Mouse (Mus musculus): ENCODE measurements at regions not wholly inside any gene's neighbourhood (a gene's known extent, or its start where the extent isn't known, plus 50 kb on each side); places are given as distances from the start of the nearest gene placed in this dataset.

- DNase-seq (ENCODE audit: low spot score): no peak
Measured at GRCm38 (mm10) chr5:73796201-73796600, 145.0 kb downstream of the Spata18 start.

- DNase-seq (ENCODE audit: low spot score): no peak
Measured at GRCm38 (mm10) chr5:73797980-73798379, 146.8 kb downstream of the Spata18 start.

- DNase-seq (ENCODE audit: low spot score): no peak
Measured at GRCm38 (mm10) chr5:73803431-73803830, 152.3 kb downstream of the Spata18 start.

GRCm38 (mm10) chr5:73804556-73805230 lies 153.5 kb downstream of the Spata18 start:
- no peak for DNase-seq (ENCODE audit: low spot score)

GRCm38 (mm10) chr5:73810660-73811059 lies 159.5 kb downstream of the Spata18 start:
- no peak for DNase-seq (ENCODE audit: low spot score)

- DNase-seq (ENCODE audit: low spot score): peak; percentile 73
Measured at GRCm38 (mm10) chr5:73811094-73811521, 159.9 kb downstream of the Spata18 start.

GRCm38 (mm10) chr5:73815752-73816151 lies 164.6 kb downstream of the Spata18 start:
- no peak for DNase-seq (ENCODE audit: low spot score)

GRCm38 (mm10) chr5:73817180-73817579 lies 166.0 kb downstream of the Spata18 start:
- no peak for DNase-seq (ENCODE audit: low spot score)

GRCm38 (mm10) chr5:73821956-73822545 lies 170.9 kb downstream of the Spata18 start:
- no peak for DNase-seq (ENCODE audit: low spot score)

- DNase-seq (ENCODE audit: low spot score): no peak
Measured at GRCm38 (mm10) chr5:73823421-73823820, 172.2 kb downstream of the Spata18 start.

GRCm38 (mm10) chr5:73826941-73827340 lies 175.8 kb downstream of the Spata18 start:
- no peak for DNase-seq (ENCODE audit: low spot score)

- DNase-seq (ENCODE audit: low spot score): no peak
Measured at GRCm38 (mm10) chr5:73833721-73834120, 182.5 kb downstream of the Spata18 start.

- DNase-seq (ENCODE audit: low spot score): no peak
Measured at GRCm38 (mm10) chr5:73843776-73844175, 192.6 kb downstream of the Spata18 start.

GRCm38 (mm10) chr5:73846096-73846782 lies 195.1 kb downstream of the Spata18 start:
- no peak for DNase-seq (ENCODE audit: low spot score)

GRCm38 (mm10) chr5:73846783-73847151 lies 195.6 kb downstream of the Spata18 start:
- DNase-seq (ENCODE audit: low spot score): no peak

- DNase-seq (ENCODE audit: low spot score): no peak
Measured at GRCm38 (mm10) chr5:73851501-73851900, 200.3 kb downstream of the Spata18 start.

GRCm38 (mm10) chr5:73854025-73854773 lies 203.0 kb downstream of the Spata18 start:
- peak; percentile 94 for DNase-seq (ENCODE audit: low spot score)

GRCm38 (mm10) chr5:73854774-73855371 lies 203.7 kb downstream of the Spata18 start:
- no peak for DNase-seq (ENCODE audit: low spot score)

GRCm38 (mm10) chr5:73859320-73859719 lies 208.1 kb downstream of the Spata18 start:
- DNase-seq (ENCODE audit: low spot score): no peak

GRCm38 (mm10) chr5:73864138-73864761 lies 204.0 kb downstream of the Usp46 start:
- DNase-seq (ENCODE audit: low spot score): peak; percentile 81

- DNase-seq (ENCODE audit: low spot score): peak; percentile 11
Measured at GRCm38 (mm10) chr5:73872641-73873421, 195.4 kb downstream of the Usp46 start.
